Mouse (Mus musculus): ENCODE measurements around the gene Ube4b. TPM values are rescaled to one million over a fixed set of nuclear protein-coding genes. Genes with fewer than 3 reads are reported as not detected.

The Ube4b gene
- polyA plus RNA-seq, 1 experiment from 2014 or later = 49.5 TPM

GRCm38 (mm10) chr4:149396433-149397306 is 29.9 kb downstream of the Ube4b start:
- H3K27me3 ChIP-seq (ENCODE audit: control insufficient read depth, insufficient read depth, low read length) = no peaks in the 10 kb centered on the region
- H3K4me2 ChIP-seq (ENCODE audit: low read depth, severe bottlenecking) = no peak overlapping the region
- H3K27ac ChIP-seq (replicated peaks; ENCODE audit: low read depth, low read length) = no peak overlapping the region
- whole genome bisulfite sequencing = 58% methylated on average over 21 of the region's 21 CpGs
- peaks cover 2% of the 10 kb centered on the region; the same call in 1 of the 2 replicates for H3K36me3 ChIP-seq (ENCODE audit: control insufficient read depth, insufficient read depth, low read length)
- H3K9ac ChIP-seq (ENCODE audit: low read length) = no peak overlapping the region
- peaks cover 6% of the 10 kb centered on the region; the same call in 1 of the 2 replicates for H3K4me1 ChIP-seq (ENCODE audit: control insufficient read depth, insufficient read depth, low read length)
- no peaks in the 10 kb centered on the region for H3K9me3 ChIP-seq (ENCODE audit: control insufficient read depth, low read length)
- ATAC-seq (ENCODE audit: insufficient number of reproducible peaks, low FRiP score, low TSS enrichment, low read depth) (no peak), DNase-seq (ENCODE audit: low spot score) (no peak)
- H3K4me3 ChIP-seq (ENCODE audit: low read depth, low read length) = no peak overlapping the region

DNA sequence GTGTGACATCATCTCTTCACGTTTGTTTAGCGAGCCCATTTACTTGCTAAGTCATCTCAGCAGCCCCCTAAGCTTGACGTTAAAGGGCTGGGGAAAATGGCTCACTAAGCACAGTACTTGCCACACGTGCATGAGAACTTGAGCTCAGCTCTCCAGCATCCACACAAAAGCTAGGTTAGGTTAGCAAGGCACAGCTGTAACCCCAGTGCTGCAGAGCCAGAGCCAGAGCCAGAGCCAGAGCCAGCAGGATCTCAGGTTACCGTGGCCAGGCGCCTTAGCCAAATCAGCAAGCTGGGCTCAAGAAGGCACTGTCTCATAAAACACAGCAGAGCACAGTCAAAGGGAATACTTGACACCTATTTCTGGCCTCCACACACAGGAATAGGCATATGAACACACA is 31.0 kb downstream of the Ube4b start:
- Histone ChIP-seq H3K4me1 (ENCODE audit: control insufficient read depth, insufficient read depth, low read length) (peaks cover 6% of the 10 kb centered on the region; the same call in 1 of the 2 replicates), H3K9ac (ENCODE audit: low read length) (no peak overlapping the region), H3K27ac (replicated peaks; ENCODE audit: low read depth, low read length) (no peak overlapping the region; the same call in 1 of the 2 replicates), H3K9me3 (ENCODE audit: control insufficient read depth, low read length) (no peaks in the 10 kb centered on the region), H3K27me3 (ENCODE audit: control insufficient read depth, insufficient read depth, low read length) (no peaks in the 10 kb centered on the region), H3K4me2 (ENCODE audit: low read depth, severe bottlenecking) (no peak overlapping the region), H3K4me3 (ENCODE audit: low read depth, low read length) (no peak overlapping the region), H3K36me3 (ENCODE audit: control insufficient read depth, insufficient read depth, low read length) (peaks cover 2% of the 10 kb centered on the region; the same call in 1 of the 2 replicates)
- DNase-seq (ENCODE audit: low spot score) (peak; percentile 63), ATAC-seq (ENCODE audit: insufficient number of reproducible peaks, low FRiP score, low TSS enrichment, low read depth) (peak; percentile 72; the same call in 1 of the 2 replicates)
- WGBS = 54% methylated on average over 6 of the region's 6 CpGs

DNA sequence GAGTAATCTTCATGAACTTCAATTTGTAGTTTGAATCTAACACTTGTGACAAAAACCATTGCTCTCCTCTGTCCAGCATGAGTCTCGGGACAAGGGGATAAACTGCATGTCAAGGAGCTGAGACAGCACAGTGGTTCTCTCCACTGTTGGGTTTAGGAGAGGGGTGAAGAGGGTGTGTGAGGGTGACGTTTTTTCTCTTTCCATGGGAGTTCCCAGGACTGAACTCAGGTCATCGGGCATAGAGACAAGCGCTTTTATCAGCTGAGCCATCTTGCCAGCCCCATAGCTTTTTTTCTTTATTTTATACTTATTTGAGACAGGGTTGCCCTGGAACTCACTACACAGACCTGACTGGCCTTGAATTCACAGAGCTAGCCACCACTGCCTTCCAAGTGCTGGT is 32.3 kb downstream of the Ube4b start:
- Histone ChIP-seq H3K9me3 (ENCODE audit: control insufficient read depth, low read length) (no peaks in the 10 kb centered on the region), H3K4me1 (ENCODE audit: control insufficient read depth, insufficient read depth, low read length) (peaks cover 3% of the 10 kb centered on the region; the same call in 1 of the 2 replicates), H3K36me3 (ENCODE audit: control insufficient read depth, insufficient read depth, low read length) (peaks cover 2% of the 10 kb centered on the region; the same call in 1 of the 2 replicates), H3K27me3 (ENCODE audit: control insufficient read depth, insufficient read depth, low read length) (no peaks in the 10 kb centered on the region), H3K4me2 (ENCODE audit: low read depth, severe bottlenecking) (no peak overlapping the region), H3K27ac (replicated peaks; ENCODE audit: low read depth, low read length) (no peak overlapping the region), H3K9ac (ENCODE audit: low read length) (no peak overlapping the region), H3K4me3 (ENCODE audit: low read depth, low read length) (no peak overlapping the region)
- 83% methylated on average over 4 of the region's 4 CpGs for WGBS
- DNase-seq (ENCODE audit: low spot score) (no peak), ATAC-seq (ENCODE audit: insufficient number of reproducible peaks, low FRiP score, low TSS enrichment, low read depth) (no peak)

DNA sequence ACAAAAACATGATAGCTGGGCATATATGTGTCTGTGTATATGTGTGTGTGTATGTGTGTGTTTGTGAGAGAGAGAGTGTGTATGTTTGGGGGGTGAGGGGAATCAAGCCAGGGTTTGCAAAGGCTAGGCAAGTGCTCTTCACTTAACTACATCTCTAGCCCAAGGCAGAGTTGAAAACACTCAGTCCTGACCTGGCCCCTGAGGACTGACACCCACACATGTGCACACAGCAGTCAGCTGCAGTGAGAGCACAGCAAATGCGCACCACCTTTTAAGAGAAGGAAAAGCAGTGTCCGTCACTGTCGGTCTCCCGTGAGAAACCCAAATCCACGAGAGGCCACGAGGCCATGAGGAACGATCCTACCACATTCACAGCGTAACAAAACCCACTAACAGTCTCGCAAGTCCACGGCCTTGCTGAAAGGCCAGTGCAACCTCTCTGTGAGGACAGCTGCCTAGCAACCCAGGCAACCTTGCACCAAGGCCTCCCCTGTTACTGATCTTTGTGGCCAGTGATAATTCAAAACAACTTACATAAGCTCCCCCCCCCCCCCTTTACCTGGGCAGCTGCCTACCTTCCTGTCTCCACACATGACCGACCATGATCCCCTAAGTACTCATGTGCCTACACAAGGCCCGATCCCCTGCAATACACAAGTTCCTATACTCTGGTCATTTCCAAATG is 33.1 kb downstream of the Ube4b start:
- Histone ChIP-seq H3K4me1 (ENCODE audit: control insufficient read depth, insufficient read depth, low read length) (0 out of 2 replicates have a peak, but pooled peaks cover 3% of the 10 kb centered on the region), H3K4me2 (ENCODE audit: low read depth, severe bottlenecking) (no peak overlapping the region), H3K9ac (ENCODE audit: low read length) (no peak overlapping the region), H3K9me3 (ENCODE audit: control insufficient read depth, low read length) (no peaks in the 10 kb centered on the region), H3K27me3 (ENCODE audit: control insufficient read depth, insufficient read depth, low read length) (no peaks in the 10 kb centered on the region), H3K4me3 (ENCODE audit: low read depth, low read length) (no peak overlapping the region), H3K36me3 (ENCODE audit: control insufficient read depth, insufficient read depth, low read length) (peaks cover 2% of the 10 kb centered on the region; the same call in 1 of the 2 replicates), H3K27ac (replicated peaks; ENCODE audit: low read depth, low read length) (no peak overlapping the region)
- ATAC-seq (ENCODE audit: insufficient number of reproducible peaks, low FRiP score, low TSS enrichment, low read depth) (no peak), DNase-seq (ENCODE audit: low spot score) (no peak)
- 89% methylated on average over 12 of the region's 12 CpGs for WGBS

GRCm38 (mm10) chr4:149392359-149392758 is 34.2 kb downstream of the Ube4b start:
- H3K4me3 ChIP-seq (ENCODE audit: low read depth, low read length) = no peak overlapping the region
- no peak overlapping the region for H3K27ac ChIP-seq (replicated peaks; ENCODE audit: low read depth, low read length)
- DNase-seq (ENCODE audit: low spot score) (no peak), ATAC-seq (ENCODE audit: insufficient number of reproducible peaks, low FRiP score, low TSS enrichment, low read depth) (no peak)
- H3K27me3 ChIP-seq (ENCODE audit: control insufficient read depth, insufficient read depth, low read length) = no peaks in the 10 kb centered on the region
- no peaks in the 10 kb centered on the region for H3K36me3 ChIP-seq (ENCODE audit: control insufficient read depth, insufficient read depth, low read length)
- H3K9ac ChIP-seq (ENCODE audit: low read length) = no peak overlapping the region
- no peaks in the 10 kb centered on the region for H3K9me3 ChIP-seq (ENCODE audit: control insufficient read depth, low read length)
- H3K4me2 ChIP-seq (ENCODE audit: low read depth, severe bottlenecking) = no peak overlapping the region
- WGBS = 87% methylated on average over 4 of the region's 4 CpGs
- 0 out of 2 replicates have a peak, but pooled peaks cover 3% of the 10 kb centered on the region for H3K4me1 ChIP-seq (ENCODE audit: control insufficient read depth, insufficient read depth, low read length)

DNA sequence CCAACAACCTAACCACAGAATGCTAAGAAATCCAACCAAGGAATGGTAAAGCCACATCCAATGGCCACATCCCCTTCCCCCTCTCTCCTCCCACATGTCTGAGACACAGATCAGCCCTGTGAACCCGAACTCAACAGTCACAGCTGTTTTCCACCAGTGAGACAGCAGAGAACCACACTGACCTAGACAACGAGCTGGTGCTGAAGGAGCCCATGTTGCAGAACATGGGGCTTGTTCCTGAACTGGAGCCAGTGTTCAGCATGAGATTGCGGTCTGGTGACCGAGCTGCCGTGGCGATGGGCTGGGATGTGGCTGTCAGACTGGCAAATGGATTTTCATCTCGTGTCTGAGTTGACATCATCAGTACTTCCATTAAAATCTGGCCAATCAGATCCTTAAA is 45.5 kb downstream of the Ube4b start:
- H3K4me3 ChIP-seq (ENCODE audit: low read depth, low read length) = no peak overlapping the region

GRCm38 (mm10) chr4:149379881-149380280 is 46.7 kb downstream of the Ube4b start:
- H3K27me3 ChIP-seq (ENCODE audit: control insufficient read depth, insufficient read depth, low read length) = no peaks in the 10 kb centered on the region
- H3K9me3 ChIP-seq (ENCODE audit: control insufficient read depth, low read length) = no peaks in the 10 kb centered on the region
- no peak overlapping the region for H3K9ac ChIP-seq (ENCODE audit: low read length)
- no peak overlapping the region for H3K27ac ChIP-seq (replicated peaks; ENCODE audit: low read depth, low read length)
- H3K4me2 ChIP-seq (ENCODE audit: low read depth, severe bottlenecking) = no peak overlapping the region
- H3K4me1 ChIP-seq (ENCODE audit: control insufficient read depth, insufficient read depth, low read length) = no peaks in the 10 kb centered on the region
- DNase-seq (ENCODE audit: low spot score) (no peak), ATAC-seq (ENCODE audit: insufficient number of reproducible peaks, low FRiP score, low TSS enrichment, low read depth) (no peak)
- no peak overlapping the region for H3K4me3 ChIP-seq (ENCODE audit: low read depth, low read length)
- peaks cover 36% of the 10 kb centered on the region for H3K36me3 ChIP-seq (ENCODE audit: control insufficient read depth, insufficient read depth, low read length)
- 94% methylated on average over 17 of the region's 17 CpGs for WGBS

More for the DNA sequence above, 45.5 kb downstream of the Ube4b start:
- no peak for DNase-seq (ENCODE audit: low spot score)
- H3K4me1 ChIP-seq (ENCODE audit: control insufficient read depth, insufficient read depth, low read length) = no peaks in the 10 kb centered on the region
- H3K27ac ChIP-seq (replicated peaks; ENCODE audit: low read depth, low read length) = no peak overlapping the region
- H3K36me3 ChIP-seq (ENCODE audit: control insufficient read depth, insufficient read depth, low read length) = peaks cover 40% of the 10 kb centered on the region
- no peak overlapping the region for H3K4me2 ChIP-seq (ENCODE audit: low read depth, severe bottlenecking)
- no peaks in the 10 kb centered on the region for H3K27me3 ChIP-seq (ENCODE audit: control insufficient read depth, insufficient read depth, low read length)
- no peak overlapping the region for H3K9ac ChIP-seq (ENCODE audit: low read length)
- no peaks in the 10 kb centered on the region for H3K9me3 ChIP-seq (ENCODE audit: control insufficient read depth, low read length)
- WGBS = 89% methylated on average over 7 of the region's 7 CpGs
- ATAC-seq (ENCODE audit: insufficient number of reproducible peaks, low FRiP score, low TSS enrichment, low read depth) = no peak

DNA sequence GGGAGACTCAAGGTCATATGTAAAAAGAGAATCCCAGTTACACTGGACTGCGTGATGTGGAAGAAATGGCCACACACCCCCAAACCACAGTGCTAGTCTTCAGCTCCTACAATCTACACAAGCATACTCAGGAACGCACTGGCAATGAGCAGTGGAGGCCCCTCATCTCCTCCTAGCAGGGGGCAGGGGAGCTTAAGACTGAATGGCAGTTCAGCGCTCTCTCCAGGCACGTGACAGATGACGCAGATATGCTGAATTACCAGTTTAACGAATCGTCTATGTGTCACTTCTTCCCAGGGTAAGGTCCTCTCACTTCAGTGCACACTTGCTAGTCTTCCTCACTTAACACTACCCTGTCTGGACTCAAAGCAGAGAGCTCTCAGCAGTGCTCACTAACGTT is 47.7 kb downstream of the Ube4b start:
- 89% methylated on average over 8 of the region's 8 CpGs for WGBS
- H3K4me2 ChIP-seq (ENCODE audit: low read depth, severe bottlenecking) = no peak overlapping the region
- DNase-seq (ENCODE audit: low spot score) = no peak
- H3K4me3 ChIP-seq (ENCODE audit: low read depth, low read length) = no peak overlapping the region
- H3K27me3 ChIP-seq (ENCODE audit: control insufficient read depth, insufficient read depth, low read length) = no peaks in the 10 kb centered on the region
- H3K4me1 ChIP-seq (ENCODE audit: control insufficient read depth, insufficient read depth, low read length) = 0 out of 2 replicates have a peak, but pooled peaks cover 3% of the 10 kb centered on the region
- no peak for ATAC-seq (ENCODE audit: insufficient number of reproducible peaks, low FRiP score, low TSS enrichment, low read depth)
- no peak overlapping the region for H3K27ac ChIP-seq (replicated peaks; ENCODE audit: low read depth, low read length)
- no peaks in the 10 kb centered on the region for H3K9me3 ChIP-seq (ENCODE audit: control insufficient read depth, low read length)
- peaks cover 33% of the 10 kb centered on the region for H3K36me3 ChIP-seq (ENCODE audit: control insufficient read depth, insufficient read depth, low read length)
- H3K9ac ChIP-seq (ENCODE audit: low read length) = no peak overlapping the region

All from limb, embryonic 11.5 days (tissue).